Mouse (Mus musculus) CH12.LX (cell line): Measurements from ENCODE around the gene Ncan. TPM values are rescaled to one million over a fixed set of nuclear protein-coding genes. Genes with fewer than 3 reads are reported as not detected.
A peak's percentile ranks its signal among the peaks of the same experiment; 100 is the strongest.

Experiments
- DNase-seq: peaks from one replicate; pipeline ENCODE4 v3.0.0-alpha.2; 2013; ENCODE audit errors: extremely low read depth
- H3K27ac ChIP-seq: 2 replicates; pipeline ENCODE4 v1.5.1; 2012; ENCODE audit warnings: low read depth, mild to moderate bottlenecking, control low read depth, moderate library complexity; ENCODE audit not compliant: insufficient read depth
- H3K27me3 ChIP-seq: replicated peaks from 2 replicates; pipeline ENCODE3; 2012; ENCODE audit warnings: inconsistent platforms
- H3K36me3 ChIP-seq, 2 experiments: replicated peaks in 1 of 2; 2 replicates each; pipeline versions ENCODE3 to v1.6.1; 2012; ENCODE audit warnings: inconsistent platforms in 1 of 2, low read length in 1 of 2, mild to moderate bottlenecking in 1 of 2, mixed read lengths in 1 of 2, moderate library complexity in 1 of 2; ENCODE audit not compliant: control insufficient read depth in 1 of 2, insufficient read depth in 1 of 2
- H3K4me1 ChIP-seq, 2 experiments: 2 replicates each; pipeline ENCODE4 v1.6.1; 2012; ENCODE audit warnings: inconsistent platforms in 1 of 2, moderate library complexity in 1 of 2; ENCODE audit not compliant: insufficient read depth in 2 of 2, control insufficient read depth in 1 of 2
- H3K4me2 ChIP-seq: 2 replicates; pipeline ENCODE4 v1.6.1; 2012; ENCODE audit warnings: low read depth, mild to moderate bottlenecking, control low read depth; ENCODE audit not compliant: poor library complexity, insufficient read depth, severe bottlenecking
- H3K4me3 ChIP-seq, 3 experiments: fragments of 150-350 bp in 1 of 3; sonication (generic) in 1 of 3; replicated peaks in 1 of 3; 2 replicates each; pipeline versions ENCODE3 to v1.5.1; 2011 to 2012; ENCODE audit warnings: low read depth in 2 of 3, low read length in 2 of 3, mild to moderate bottlenecking in 2 of 3, moderate library complexity in 2 of 3, control low read depth in 1 of 3, improper control_type of control experiment in 1 of 3, inconsistent platforms in 1 of 3, mixed read lengths in 1 of 3; ENCODE audit not compliant: poor library complexity in 1 of 3
- H3K79me2 ChIP-seq: replicated peaks from 2 replicates; pipeline ENCODE4 v1.6.1; 2012; ENCODE audit warnings: mild to moderate bottlenecking, moderate library complexity; ENCODE audit not compliant: control insufficient read depth, poor library complexity, insufficient read depth, severe bottlenecking; ENCODE audit errors: extremely low read depth
- H3K9ac ChIP-seq: 2 replicates; pipeline ENCODE4 v1.6.1; 2012; ENCODE audit warnings: low read depth, mild to moderate bottlenecking, control low read depth, moderate library complexity; ENCODE audit not compliant: insufficient read depth
- H3K9me3 ChIP-seq: replicated peaks from 2 replicates; pipeline ENCODE3; 2012; ENCODE audit warnings: low read length, inconsistent platforms, mixed read lengths
- BHLHE40 ChIP-seq: IDR thresholded peaks from 2 replicates; pipeline ENCODE4 v1.6.1; 2011; ENCODE audit warnings: mild to moderate bottlenecking, low read depth, low read length, improper control_type of control experiment
- CHD1 ChIP-seq: IDR thresholded peaks from 2 replicates; pipeline ENCODE4 v1.6.1; 2012; ENCODE audit warnings: low read depth, low read length, improper control_type of control experiment, inconsistent platforms
- CTCF ChIP-seq, 2 experiments: IDR thresholded peaks in 1 of 2; conservative IDR thresholded peaks in 1 of 2; 2 replicates each; pipeline ENCODE4 v1.5.1; 2011 to 2012; ENCODE audit warnings: low read depth in 2 of 2, low read length in 2 of 2, improper control_type of control experiment in 1 of 2, inconsistent platforms in 1 of 2, mild to moderate bottlenecking in 1 of 2, moderate library complexity in 1 of 2
- E2F4 ChIP-seq: IDR thresholded peaks from 2 replicates; pipeline ENCODE4 v1.6.1; 2011; ENCODE audit warnings: low read depth, low read length, improper control_type of control experiment; ENCODE audit not compliant: insufficient replicate concordance
- ELF1 ChIP-seq: IDR thresholded peaks from 2 replicates; pipeline ENCODE4 v1.6.1; 2014; ENCODE audit warnings: low read depth, mild to moderate bottlenecking, inconsistent platforms, low read length, improper control_type of control experiment
- EP300 ChIP-seq: IDR thresholded peaks from 2 replicates; pipeline ENCODE4 v1.6.1; 2011; ENCODE audit warnings: low read length, improper control_type of control experiment
- GABPA ChIP-seq: IDR thresholded peaks from 2 replicates; pipeline ENCODE4 v1.6.1; 2012; ENCODE audit warnings: low read depth, low read length, improper control_type of control experiment, inconsistent platforms; ENCODE audit not compliant: insufficient replicate concordance
- HCFC1 ChIP-seq: IDR thresholded peaks from 2 replicates; pipeline ENCODE4 v1.6.1; 2012; ENCODE audit warnings: low read depth, mild to moderate bottlenecking, inconsistent platforms, low read length, improper control_type of control experiment
- IRF4 ChIP-seq: IDR thresholded peaks from 2 replicates; pipeline ENCODE4 v1.6.1; 2014; ENCODE audit warnings: low read depth, mild to moderate bottlenecking, inconsistent platforms, low read length, improper control_type of control experiment
- JUN ChIP-seq: IDR thresholded peaks from 2 replicates; pipeline ENCODE4 v1.6.1; 2011; ENCODE audit warnings: low read depth, mild to moderate bottlenecking, low read length, improper control_type of control experiment, moderate library complexity; ENCODE audit not compliant: insufficient read depth
- JUND ChIP-seq: conservative IDR thresholded peaks from 2 replicates; pipeline ENCODE4 v1.6.1; 2011; ENCODE audit warnings: low read depth, low read length, improper control_type of control experiment
- KAT2A ChIP-seq: IDR thresholded peaks from 2 replicates; pipeline ENCODE4 v1.6.1; 2012; ENCODE audit warnings: low read length, improper control_type of control experiment, inconsistent platforms; ENCODE audit not compliant: insufficient replicate concordance
- MAFK ChIP-seq: IDR thresholded peaks from 2 replicates; pipeline ENCODE4 v1.6.1; 2011; ENCODE audit warnings: low read length, improper control_type of control experiment; ENCODE audit not compliant: insufficient replicate concordance
- MAX ChIP-seq: IDR thresholded peaks from 2 replicates; pipeline ENCODE4 v1.6.1; 2011; ENCODE audit warnings: low read length, improper control_type of control experiment
- MAZ ChIP-seq: IDR thresholded peaks from 2 replicates; pipeline ENCODE4 v1.6.1; 2012; ENCODE audit warnings: low read depth, mild to moderate bottlenecking, inconsistent platforms, low read length, improper control_type of control experiment, moderate library complexity
- MXI1 ChIP-seq: IDR thresholded peaks from 2 replicates; pipeline ENCODE4 v1.6.1; 2011; ENCODE audit warnings: mild to moderate bottlenecking, low read depth, low read length, improper control_type of control experiment
- MYC ChIP-seq: IDR thresholded peaks from 2 replicates; pipeline ENCODE4 v1.6.1; 2011; ENCODE audit warnings: low read depth, mild to moderate bottlenecking, improper control_type of control experiment, low read length
- NELFE ChIP-seq: IDR thresholded peaks from 2 replicates; pipeline ENCODE4 v1.6.1; 2011; ENCODE audit warnings: low read depth, low read length, improper control_type of control experiment
- PAX5 ChIP-seq: IDR thresholded peaks from 2 replicates; pipeline ENCODE4 v1.6.1; 2012; ENCODE audit warnings: low read length, inconsistent platforms, mixed read lengths
- POLR2A ChIP-seq: IDR thresholded peaks from 2 replicates; pipeline ENCODE4 v1.6.1; 2011; ENCODE audit warnings: low read depth, mild to moderate bottlenecking, improper control_type of control experiment, low read length
- POLR2AphosphoS2 ChIP-seq: IDR thresholded peaks from 2 replicates; pipeline ENCODE4 v1.6.1; 2011; ENCODE audit warnings: low read depth, low read length, improper control_type of control experiment
- RAD21 ChIP-seq: IDR thresholded peaks from 2 replicates; pipeline ENCODE4 v1.6.1; 2011; ENCODE audit warnings: low read depth, mild to moderate bottlenecking, low read length, improper control_type of control experiment, moderate library complexity
- RCOR1 ChIP-seq: conservative IDR thresholded peaks from 2 replicates; pipeline ENCODE4 v1.6.1; 2012; ENCODE audit warnings: low read depth, mild to moderate bottlenecking, inconsistent platforms, low read length, improper control_type of control experiment
- SIN3A ChIP-seq: IDR thresholded peaks from 2 replicates; pipeline ENCODE4 v1.6.1; 2012; ENCODE audit warnings: low read length, improper control_type of control experiment, inconsistent platforms
- TBP ChIP-seq: conservative IDR thresholded peaks from 2 replicates; pipeline ENCODE4 v1.6.1; 2011; ENCODE audit warnings: low read depth, low read length, improper control_type of control experiment
- UBTF ChIP-seq: IDR thresholded peaks from 2 replicates; pipeline ENCODE4 v1.6.1; 2012; ENCODE audit warnings: low read depth, mild to moderate bottlenecking, inconsistent platforms, low read length, improper control_type of control experiment, moderate library complexity
- USF1 ChIP-seq: IDR thresholded peaks from 2 replicates; pipeline ENCODE4 v1.6.1; 2014; ENCODE audit warnings: low read depth, mild to moderate bottlenecking, inconsistent platforms, low read length, improper control_type of control experiment
- USF2 ChIP-seq: conservative IDR thresholded peaks from 2 replicates; pipeline ENCODE4 v1.6.1; 2011; ENCODE audit warnings: low read depth, low read length, improper control_type of control experiment
- ZC3H11A ChIP-seq: IDR thresholded peaks from 2 replicates; pipeline ENCODE4 v1.6.1; 2012; ENCODE audit warnings: low read depth, mild to moderate bottlenecking, inconsistent platforms, low read length, improper control_type of control experiment
- ZNF384 ChIP-seq: IDR thresholded peaks from 2 replicates; pipeline ENCODE4 v1.6.1; 2012; ENCODE audit warnings: low read depth, low read length, improper control_type of control experiment, inconsistent platforms
- dilution Hi-C: fragments of 300-500 bp; cut with MboI; formaldehyde crosslinking; loops from 2 replicates; pipeline ENCODE4 v1.14.3; 2020; ENCODE audit warnings: low sequenced_read_pairs; ENCODE audit not compliant: extremely low pct_unique_long_range_greater_than_20kb, extremely low pct_ligation_motif_present
- in situ Hi-C: fragments of 300-500 bp; cut with MboI; formaldehyde crosslinking; loops from 3 replicates; pipeline ENCODE4 v1.14.3; 2019; ENCODE audit warnings: low sequenced_read_pairs, low pct_ligation_motif_present, low pct_unique_long_range_greater_than_20kb, mixed read lengths
- polyA plus RNA-seq: library from polyadenylated mRNA; unstranded; fragments of >175 nt; gene quantifications from 2 replicates; pipeline ENCODE4 v1.2.1, GENCODE M21; 2012; ENCODE audit warnings: low read depth; ENCODE audit not compliant: insufficient read length
- total RNA-seq, 2 experiments: library from RNA; depleted of rRNA; stranded (reverse); fragments of 300-350 nt in 1 of 2; fragments of >200 nt in 1 of 2; gene quantifications; 2 replicates each; pipeline ENCODE4 v1.2.3; 2012 to 2014

The Ncan gene
- total and polyA plus RNA-seq, 3 experiments: 2.1 to 6.0 (median 3.9) TPM

DNA sequence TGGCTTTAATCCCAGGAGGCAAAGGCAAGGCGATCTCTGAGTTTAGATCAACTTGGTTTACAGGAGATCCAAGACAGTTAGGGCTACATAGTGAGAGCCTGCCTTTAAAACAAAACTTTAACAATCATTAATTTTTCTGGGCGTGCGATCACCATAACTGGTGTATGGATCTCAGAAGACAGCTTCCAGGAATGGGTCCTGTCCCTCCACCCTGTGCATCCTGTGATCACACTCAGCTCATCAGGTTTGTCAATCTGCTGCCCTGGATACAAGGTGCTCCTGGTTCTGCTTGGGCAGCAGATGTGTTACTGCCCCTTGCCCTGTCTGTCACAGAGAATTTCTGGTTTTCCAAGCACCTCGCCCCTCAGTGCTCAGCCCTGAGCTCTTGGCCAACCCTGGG is 38.5 kb upstream of the Ncan start:
- in situ Hi-C loops (no loop called here), dilution Hi-C loops (no loop called here)
- H3K9me3 ChIP-seq: no peaks in the 10 kb centered on the region
- H3K27ac ChIP-seq: peak overlapping the region; percentile 98
- DNase-seq: no peak
- H3K27me3 ChIP-seq: no peaks in the 10 kb centered on the region
- H3K36me3 ChIP-seq: peaks cover 53 to 68% of the 10 kb centered on the region in 2 experiments
- TF ChIP-seq USF1: no peak
- no peak for TF ChIP-seq UBTF
- no peak for TF ChIP-seq JUN
- TF ChIP-seq MXI1: no peak
- no peak for TF ChIP-seq POLR2A
- TF ChIP-seq NELFE: no peak
- TF ChIP-seq ZNF384: no peak
- peaks cover 74% of the 10 kb centered on the region for H3K79me2 ChIP-seq
- peaks cover 38 to 70% of the 10 kb centered on the region in 2 experiments for H3K4me1 ChIP-seq
- H3K4me3 ChIP-seq: peak overlapping the region in 2 of 3 experiments; percentile 31 to 69
- H3K4me2 ChIP-seq: peak overlapping the region; percentile 93
- H3K9ac ChIP-seq: peak overlapping the region; percentile 38

GRCm38 (mm10) chr8:70158069-70158853 is 37.6 kb upstream of the Ncan start:
- Histone ChIP-seq H3K27me3 (no peaks in the 10 kb centered on the region), H3K9ac (peak overlapping the region; percentile 90), H3K36me3 (peaks cover 44 to 58% of the 10 kb centered on the region in 2 experiments), H3K27ac (peak overlapping the region; percentile 98), H3K9me3 (no peaks in the 10 kb centered on the region), H3K4me1 (peaks cover 29 to 60% of the 10 kb centered on the region in 2 experiments), H3K4me2 (peak overlapping the region; percentile 93), H3K4me3 (peak overlapping the region; percentile 40 to 69 (median 41)), H3K79me2 (peaks cover 74% of the 10 kb centered on the region)
- peak; percentile 96 for DNase-seq
- dilution Hi-C loops: no loop called here
- in situ Hi-C loops: no loop called here
- peak; percentile 97; the same call in 1 of the 2 replicates for TF ChIP-seq MYC
- TF ChIP-seq MAZ: peak; percentile 98
- peak; percentile 99 for TF ChIP-seq RCOR1
- peak; percentile 67 for TF ChIP-seq HCFC1
- TF ChIP-seq CTCF (conservative IDR thresholded peaks at IDR 0.05 in 1 of 2, IDR thresholded peaks at IDR 0.05 in 1 of 2; ENCODE audit: low read depth in 2 of 2, low read length in 2 of 2): peak in 1 of 2 experiments; percentile 21; a peak in 1 of 4 replicates
- no peak for TF ChIP-seq JUND
- peak; percentile 98 for TF ChIP-seq IRF4
- peak; percentile 81 for TF ChIP-seq MXI1
- peak; percentile 81 for TF ChIP-seq TBP
- no peak for TF ChIP-seq PAX5
- TF ChIP-seq KAT2A: peak; percentile 63; the same call in 1 of the 2 replicates
- TF ChIP-seq POLR2AphosphoS2: peak; percentile 35; the same call in 1 of the 2 replicates
- TF ChIP-seq ELF1: peak; percentile 78
- peak; percentile 55 for TF ChIP-seq MAFK
- TF ChIP-seq BHLHE40: peak; percentile 99
- TF ChIP-seq USF2: no peak
- no peak; the same call in 1 of the 2 replicates for TF ChIP-seq NELFE
- TF ChIP-seq JUN: peak; percentile 10; the same call in 1 of the 2 replicates
- peak; percentile 81 for TF ChIP-seq POLR2A
- peak; percentile 18; the same call in 1 of the 2 replicates for TF ChIP-seq E2F4
- no peak for TF ChIP-seq USF1
- peak; percentile 90 for TF ChIP-seq SIN3A
- peak; percentile 87; the same call in 1 of the 2 replicates for TF ChIP-seq UBTF
- TF ChIP-seq GABPA: no peak
- peak; percentile 97 for TF ChIP-seq EP300
- TF ChIP-seq ZC3H11A: no peak; the same call in 1 of the 2 replicates
- peak; percentile 97 for TF ChIP-seq MAX
- TF ChIP-seq RAD21: no peak; the same call in 1 of the 2 replicates
- TF ChIP-seq CHD1: peak; percentile 81; the same call in 1 of the 2 replicates
